8 mouse cellular contexts compared by ENCODE assay signal in genomic region chr12:69356546-69357299, GRCm38 (mm10). TPM values are rescaled to one million over a fixed set of nuclear protein-coding genes. Genes with fewer than 3 reads are reported as not detected.
DNase-seq lines count a peak whose midpoint lies in the region; ATAC-seq and TF ChIP-seq lines count a peak whose summit lies in the region.

Gene Nemf, minus strand, starts transcription at chr12:69357165.

- peak; percentile 88 for TF ChIP-seq POLR2A in liver, adult 2 months (IDR thresholded peaks at IDR 0.05; ENCODE audit: extremely low read depth, insufficient read depth, low read length)
- peak; percentile 99 for TF ChIP-seq POLR2A in myocyte (IDR thresholded peaks at IDR 0.05; ENCODE audit: insufficient read length, low read depth)

- H3K79me2 ChIP-seq in liver, adult 2 months (ENCODE audit: control insufficient read depth, insufficient read depth, low read length), result no peaks in the 10 kb centered on the region
- peaks cover 18% of the 10 kb centered on the region for H3K79me2 ChIP-seq in myocyte (ENCODE audit: control insufficient read depth, insufficient read depth)

- H3ac ChIP-seq in myocyte (ENCODE audit: control insufficient read depth, insufficient read length), result peak within 1 kb of the TSS; percentile 83

- TF ChIP-seq CTCF in liver, adult 2 months (IDR thresholded peaks at IDR 0.05; ENCODE audit: low read depth, low read length), result no peak

- H3K9me3 ChIP-seq in heart, embryonic 11.5 days (replicated peaks; ENCODE audit: control insufficient read depth, low read length), result no peaks in the 10 kb centered on the region
- no peaks in the 10 kb centered on the region for H3K9me3 ChIP-seq in kidney, embryonic 16.5 days (ENCODE audit: low read length)

- ATAC-seq in erythroblast, adult 5-6 weeks (replicated peaks; ENCODE audit: low FRiP score, poor library complexity, severe bottlenecking), result peak; percentile 77
- no peak for ATAC-seq in heart, embryonic 11.5 days (replicated peaks; ENCODE audit: insufficient number of reproducible peaks, low FRiP score, low TSS enrichment)
- ATAC-seq in kidney, embryonic 16.5 days (ENCODE audit: low FRiP score, low TSS enrichment), result peak; percentile 64

- DNase-seq in B cell, adult 2 months, result peak; percentile 78
- DNase-seq in brain, adult 2 months (ENCODE audit: low read depth, low spot score), result peak; percentile 98
- DNase-seq in liver, adult 2 months (ENCODE audit: extremely low read depth, low read depth, low spot score), result peak; percentile 91
- peak; percentile 91 for DNase-seq in splenic B cell, adult 2 months (ENCODE audit: low read depth, low spot score)

- H3K27ac ChIP-seq in heart, embryonic 11.5 days (ENCODE audit: low read depth, low read length), result peak within 1 kb of the TSS; percentile 86
- H3K27ac ChIP-seq in kidney, embryonic 16.5 days (ENCODE audit: low read length), result peak within 1 kb of the TSS; percentile 72
- peak within 1 kb of the TSS; percentile 72 for H3K27ac ChIP-seq in liver, adult 2 months (replicated peaks; ENCODE audit: insufficient read depth, low read depth, low read length)

- peak within 1 kb of the TSS; percentile 94 for H3K9ac ChIP-seq in heart, embryonic 11.5 days (ENCODE audit: low read depth, low read length)
- peak within 1 kb of the TSS; percentile 91 for H3K9ac ChIP-seq in kidney, embryonic 16.5 days (replicated peaks; ENCODE audit: low read length)
- peak within 1 kb of the TSS; percentile 96 for H3K9ac ChIP-seq in liver, adult 2 months (ENCODE audit: low read depth, low read length)

- H3K4me3 ChIP-seq in heart, embryonic 11.5 days (ENCODE audit: low read depth, low read length), result peak within 1 kb of the TSS; percentile 99
- peak within 1 kb of the TSS; percentile 83 for H3K4me3 ChIP-seq in kidney, embryonic 16.5 days (ENCODE audit: low read length)
- peak within 1 kb of the TSS; percentile 82 for H3K4me3 ChIP-seq in liver, adult 2 months (ENCODE audit: insufficient read depth, low read depth, low read length)
- H3K4me3 ChIP-seq in myocyte, result peak within 1 kb of the TSS; percentile 80

- no peaks in the 10 kb centered on the region for H3K4me1 ChIP-seq in heart, embryonic 11.5 days (ENCODE audit: control insufficient read depth, insufficient read depth, low read length)
- peaks cover 8% of the 10 kb centered on the region for H3K4me1 ChIP-seq in kidney, embryonic 16.5 days (ENCODE audit: insufficient read depth, low read length)
- H3K4me1 ChIP-seq in liver, adult 2 months (ENCODE audit: control insufficient read depth, insufficient read depth, low read length), result no peaks in the 10 kb centered on the region; the same call in 1 of the 2 replicates

- under 1% methylated on average over 46 of the region's 50 CpGs for WGBS in heart, embryonic 11.5 days (ENCODE audit: insufficient replicate concordance)
- under 1% methylated on average over 44 of the region's 50 CpGs for WGBS in kidney, embryonic 16.5 days
- WGBS in liver, adult 2 months, result under 1% methylated on average over 50 of the region's 50 CpGs

- H3K27me3 ChIP-seq in heart, embryonic 11.5 days (ENCODE audit: control insufficient read depth, insufficient read depth, low read length), result no peaks in the 10 kb centered on the region
- H3K27me3 ChIP-seq in kidney, embryonic 16.5 days (ENCODE audit: insufficient read depth, low read length), result no peaks in the 10 kb centered on the region
- no peaks in the 10 kb centered on the region for H3K27me3 ChIP-seq in liver, adult 2 months (ENCODE audit: control insufficient read depth, insufficient read depth, low read length)
- H3K27me3 ChIP-seq in myocyte (ENCODE audit: control insufficient read depth, insufficient read depth, insufficient read length), result no peaks in the 10 kb centered on the region
- no peaks in the 10 kb centered on the region for H3K27me3 ChIP-seq in splenic B cell, adult 2 months (ENCODE audit: control insufficient read depth, insufficient read depth, low read length, poor library complexity, severe bottlenecking)

- H3K36me3 ChIP-seq in heart, embryonic 11.5 days (ENCODE audit: control insufficient read depth, insufficient read depth, low read length), result peaks cover 11% of the 10 kb centered on the region
- peaks cover 27% of the 10 kb centered on the region for H3K36me3 ChIP-seq in kidney, embryonic 16.5 days (ENCODE audit: insufficient read depth, low read length)
- H3K36me3 ChIP-seq in liver, adult 2 months (ENCODE audit: control insufficient read depth, insufficient read depth, low read length), result peaks cover 23% of the 10 kb centered on the region
- H3K36me3 ChIP-seq in myocyte (ENCODE audit: control insufficient read depth, insufficient read depth), result peaks cover 21% of the 10 kb centered on the region
- 0 out of 2 replicates have a peak, but pooled peaks cover 4% of the 10 kb centered on the region for H3K36me3 ChIP-seq in splenic B cell, adult 2 months (ENCODE audit: control insufficient read depth, insufficient read depth, low read length, poor library complexity, severe bottlenecking)

- H3K4me2 ChIP-seq in heart, embryonic 11.5 days, result peak within 1 kb of the TSS; percentile 85
- H3K4me2 ChIP-seq in kidney, embryonic 16.5 days (replicated peaks; ENCODE audit: low read depth, low read length), result peak within 1 kb of the TSS; percentile 82
- peak within 1 kb of the TSS; percentile 91 for H3K4me2 ChIP-seq in myocyte (ENCODE audit: low read depth)

TF ChIP-seq in myocyte, 11 proteins besides CTCF, POLR2A, EP300 and RAD21:
- TF ChIP-seq POLR2AphosphoS2 (IDR thresholded peaks at IDR 0.05; ENCODE audit: insufficient read length, low read depth) (peak; percentile 98), REST (IDR thresholded peaks at IDR 0.05; ENCODE audit: insufficient read depth, insufficient read length) (no peak)

RNA-seq across cellular contexts. Expression of gene Nemf, which starts in this region (rescaled TPM):
- total RNA-seq in erythroblast, adult 5-6 weeks (2015; ENCODE audit: low replicate concordance), result 55.8 and 64.0 TPM in 2 replicates
- total RNA-seq in erythroblast, adult 5-6 weeks (2017; ENCODE audit: low replicate concordance), result 73.7 and 120 TPM in 2 replicates
- polyA plus RNA-seq in heart, embryonic 11.5 days (2014; fragmentation: Nextera tagmentation; extraction: Ambion mirVana), result 62.1 and 69.9 TPM in 2 replicates
- polyA plus RNA-seq in kidney, embryonic 16.5 days (2015; fragmentation: Nextera tagmentation; extraction: Ambion mirVana), result 80.3 and 92.7 TPM in 2 replicates
- total RNA-seq in liver, adult 2 months (2014; rRNA removed), result 14.6 and 16.0 TPM in 2 replicates
- polyA plus RNA-seq in liver, adult 2 months (2012; rRNA removed), result 1.7 and 2.2 TPM in 2 replicates
- polyA plus RNA-seq in myocyte (2012; fragmentation: generic; extraction: Trizol), result 6.8 TPM
